Mouse (Mus musculus): ENCODE results near the gene Prkcz. TPM values are rescaled to one million over a fixed set of nuclear protein-coding genes. Genes with fewer than 3 reads are reported as not detected.
A peak's percentile ranks its signal among the peaks of the same experiment; 100 is the strongest.

Gene Prkcz
- polyA plus RNA-seq, 1 experiment from 2014 or later = 9.3 TPM

GRCm38 (mm10) chr4:155354035-155354434, 7.1 kb downstream of the Prkcz start:
- DNase-seq (ENCODE audit: low spot score) (no peak), ATAC-seq (ENCODE audit: insufficient number of reproducible peaks, low FRiP score, low TSS enrichment, low read depth) (no peak)
- WGBS = 89% methylated on average over 6 of the region's 6 CpGs
- no peaks in the 10 kb centered on the region for H3K9me3 ChIP-seq (ENCODE audit: control insufficient read depth, low read length)
- no peaks in the 10 kb centered on the region for H3K4me1 ChIP-seq (ENCODE audit: control insufficient read depth, insufficient read depth, low read length)
- H3K4me2 ChIP-seq (ENCODE audit: low read depth, severe bottlenecking) = no peak overlapping the region
- H3K36me3 ChIP-seq (ENCODE audit: control insufficient read depth, insufficient read depth, low read length) = no peaks in the 10 kb centered on the region
- H3K9ac ChIP-seq (ENCODE audit: low read length) = no peak overlapping the region
- H3K4me3 ChIP-seq (ENCODE audit: low read depth, low read length) = no peak overlapping the region
- H3K27ac ChIP-seq (replicated peaks; ENCODE audit: low read depth, low read length) = no peak overlapping the region
- H3K27me3 ChIP-seq (ENCODE audit: control insufficient read depth, insufficient read depth, low read length) = no peaks in the 10 kb centered on the region; the same call in 1 of the 2 replicates

- H3K4me2 ChIP-seq (ENCODE audit: low read depth, severe bottlenecking) = no peak overlapping the region
- H3K9me3 ChIP-seq (ENCODE audit: control insufficient read depth, low read length) = no peaks in the 10 kb centered on the region
- no peak for ATAC-seq (ENCODE audit: insufficient number of reproducible peaks, low FRiP score, low TSS enrichment, low read depth)
- no peaks in the 10 kb centered on the region for H3K27me3 ChIP-seq (ENCODE audit: control insufficient read depth, insufficient read depth, low read length)
- H3K9ac ChIP-seq (ENCODE audit: low read length) = no peak overlapping the region
- DNase-seq (ENCODE audit: low spot score) = no peak
- no peak overlapping the region for H3K4me3 ChIP-seq (ENCODE audit: low read depth, low read length)
- WGBS = 90% methylated on average over 3 of the region's 3 CpGs
- H3K27ac ChIP-seq (replicated peaks; ENCODE audit: low read depth, low read length) = no peak overlapping the region
- no peaks in the 10 kb centered on the region for H3K4me1 ChIP-seq (ENCODE audit: control insufficient read depth, insufficient read depth, low read length)
- no peaks in the 10 kb centered on the region for H3K36me3 ChIP-seq (ENCODE audit: control insufficient read depth, insufficient read depth, low read length)
These were observed 8.6 kb downstream of the Prkcz start for GRCm38 (mm10) chr4:155352581-155352980.

- 91% methylated on average over 12 of the region's 12 CpGs for WGBS
- ATAC-seq (ENCODE audit: insufficient number of reproducible peaks, low FRiP score, low TSS enrichment, low read depth) (no peak), DNase-seq (ENCODE audit: low spot score) (no peak)
These were observed 14.8 kb downstream of the Prkcz start for GRCm38 (mm10) chr4:155346350-155346749.

GRCm38 (mm10) chr4:155345608-155345953, 15.6 kb downstream of the Prkcz start:
- Histone ChIP-seq H3K4me1 (ENCODE audit: control insufficient read depth, insufficient read depth, low read length) (peaks cover 6% of the 10 kb centered on the region; the same call in 1 of the 2 replicates), H3K4me2 (ENCODE audit: low read depth, severe bottlenecking) (peak overlapping the region; percentile 92), H3K9me3 (ENCODE audit: control insufficient read depth, low read length) (no peaks in the 10 kb centered on the region), H3K9ac (ENCODE audit: low read length) (peak overlapping the region; percentile 67), H3K27ac (replicated peaks; ENCODE audit: low read depth, low read length) (no peak overlapping the region), H3K27me3 (ENCODE audit: control insufficient read depth, insufficient read depth, low read length) (peaks cover 19% of the 10 kb centered on the region), H3K36me3 (ENCODE audit: control insufficient read depth, insufficient read depth, low read length) (no peaks in the 10 kb centered on the region), H3K4me3 (ENCODE audit: low read depth, low read length) (peak overlapping the region; percentile 54)
- 3% methylated on average over 16 of the region's 16 CpGs for WGBS
- ATAC-seq (ENCODE audit: insufficient number of reproducible peaks, low FRiP score, low TSS enrichment, low read depth) = peak; percentile 47; the same call in 1 of the 2 replicates
- DNase-seq (ENCODE audit: low spot score) = peak; percentile 71

More at GRCm38 (mm10) chr4:155346350-155346749, 14.8 kb downstream of the Prkcz start:
- H3K36me3 ChIP-seq (ENCODE audit: control insufficient read depth, insufficient read depth, low read length) = no peaks in the 10 kb centered on the region
- no peaks in the 10 kb centered on the region for H3K9me3 ChIP-seq (ENCODE audit: control insufficient read depth, low read length)
- no peak overlapping the region for H3K9ac ChIP-seq (ENCODE audit: low read length)
- no peak overlapping the region for H3K27ac ChIP-seq (replicated peaks; ENCODE audit: low read depth, low read length)
- no peak overlapping the region for H3K4me2 ChIP-seq (ENCODE audit: low read depth, severe bottlenecking)
- peaks cover 19% of the 10 kb centered on the region for H3K27me3 ChIP-seq (ENCODE audit: control insufficient read depth, insufficient read depth, low read length)
- no peak overlapping the region for H3K4me3 ChIP-seq (ENCODE audit: low read depth, low read length)
- peaks cover 6% of the 10 kb centered on the region; the same call in 1 of the 2 replicates for H3K4me1 ChIP-seq (ENCODE audit: control insufficient read depth, insufficient read depth, low read length)

GRCm38 (mm10) chr4:155344716-155345607, 16.2 kb downstream of the Prkcz start:
- DNase-seq (ENCODE audit: low spot score) (peak; percentile 51), ATAC-seq (ENCODE audit: insufficient number of reproducible peaks, low FRiP score, low TSS enrichment, low read depth) (peak; percentile 51; the same call in 1 of the 2 replicates)
- peak overlapping the region; percentile 67 for H3K9ac ChIP-seq (ENCODE audit: low read length)
- H3K4me3 ChIP-seq (ENCODE audit: low read depth, low read length) = peak overlapping the region; percentile 54
- no peaks in the 10 kb centered on the region for H3K9me3 ChIP-seq (ENCODE audit: control insufficient read depth, low read length)
- H3K4me2 ChIP-seq (ENCODE audit: low read depth, severe bottlenecking) = peak overlapping the region; percentile 92
- peaks cover 6% of the 10 kb centered on the region; the same call in 1 of the 2 replicates for H3K4me1 ChIP-seq (ENCODE audit: control insufficient read depth, insufficient read depth, low read length)
- no peak overlapping the region for H3K27ac ChIP-seq (replicated peaks; ENCODE audit: low read depth, low read length)
- WGBS = 12% methylated on average over 47 of the region's 47 CpGs
- no peaks in the 10 kb centered on the region for H3K36me3 ChIP-seq (ENCODE audit: control insufficient read depth, insufficient read depth, low read length)
- H3K27me3 ChIP-seq (ENCODE audit: control insufficient read depth, insufficient read depth, low read length) = peaks cover 19% of the 10 kb centered on the region

- H3K27me3 ChIP-seq (ENCODE audit: control insufficient read depth, insufficient read depth, low read length) = peaks cover 19% of the 10 kb centered on the region
- ATAC-seq (ENCODE audit: insufficient number of reproducible peaks, low FRiP score, low TSS enrichment, low read depth) = no peak
- no peak overlapping the region for H3K27ac ChIP-seq (replicated peaks; ENCODE audit: low read depth, low read length)
- no peak overlapping the region for H3K9ac ChIP-seq (ENCODE audit: low read length)
- no peak overlapping the region for H3K4me2 ChIP-seq (ENCODE audit: low read depth, severe bottlenecking)
- no peaks in the 10 kb centered on the region for H3K9me3 ChIP-seq (ENCODE audit: control insufficient read depth, low read length)
- DNase-seq (ENCODE audit: low spot score) = no peak
- H3K4me3 ChIP-seq (ENCODE audit: low read depth, low read length) = peak overlapping the region; percentile 54; the same call in 1 of the 2 replicates
- WGBS = 61% methylated on average over 3 of the region's 3 CpGs
- H3K4me1 ChIP-seq (ENCODE audit: control insufficient read depth, insufficient read depth, low read length) = peaks cover 6% of the 10 kb centered on the region; the same call in 1 of the 2 replicates
- no peaks in the 10 kb centered on the region for H3K36me3 ChIP-seq (ENCODE audit: control insufficient read depth, insufficient read depth, low read length)
These were observed 16.9 kb downstream of the Prkcz start for GRCm38 (mm10) chr4:155344299-155344600.

GRCm38 (mm10) chr4:155343415-155344298, 17.5 kb downstream of the Prkcz start:
- Histone ChIP-seq H3K9ac (ENCODE audit: low read length) (no peak overlapping the region), H3K4me2 (ENCODE audit: low read depth, severe bottlenecking) (no peak overlapping the region), H3K4me1 (ENCODE audit: control insufficient read depth, insufficient read depth, low read length) (peaks cover 6% of the 10 kb centered on the region; the same call in 1 of the 2 replicates), H3K4me3 (ENCODE audit: low read depth, low read length) (no peak overlapping the region), H3K27ac (replicated peaks; ENCODE audit: low read depth, low read length) (no peak overlapping the region), H3K9me3 (ENCODE audit: control insufficient read depth, low read length) (no peaks in the 10 kb centered on the region), H3K27me3 (ENCODE audit: control insufficient read depth, insufficient read depth, low read length) (peaks cover 19% of the 10 kb centered on the region), H3K36me3 (ENCODE audit: control insufficient read depth, insufficient read depth, low read length) (no peaks in the 10 kb centered on the region)
- no peak for ATAC-seq (ENCODE audit: insufficient number of reproducible peaks, low FRiP score, low TSS enrichment, low read depth)
- DNase-seq (ENCODE audit: low spot score) = no peak
- WGBS = 84% methylated on average over 14 of the region's 14 CpGs

GRCm38 (mm10) chr4:155336284-155337050, 24.7 kb downstream of the Prkcz start:
- Histone ChIP-seq H3K36me3 (ENCODE audit: control insufficient read depth, insufficient read depth, low read length) (no peaks in the 10 kb centered on the region), H3K27me3 (ENCODE audit: control insufficient read depth, insufficient read depth, low read length) (no peaks in the 10 kb centered on the region), H3K4me2 (ENCODE audit: low read depth, severe bottlenecking) (no peak overlapping the region), H3K27ac (replicated peaks; ENCODE audit: low read depth, low read length) (no peak overlapping the region), H3K4me3 (ENCODE audit: low read depth, low read length) (no peak overlapping the region), H3K4me1 (ENCODE audit: control insufficient read depth, insufficient read depth, low read length) (no peaks in the 10 kb centered on the region), H3K9ac (ENCODE audit: low read length) (no peak overlapping the region), H3K9me3 (ENCODE audit: control insufficient read depth, low read length) (no peaks in the 10 kb centered on the region)
- WGBS = 88% methylated on average over 12 of the region's 12 CpGs
- DNase-seq (ENCODE audit: low spot score) (no peak), ATAC-seq (ENCODE audit: insufficient number of reproducible peaks, low FRiP score, low TSS enrichment, low read depth) (no peak)
